Mouse (Mus musculus) forebrain, embryonic 13.5 days (tissue): ENCODE measurements around the gene Wnt5b. TPM values are rescaled to one million over a fixed set of nuclear protein-coding genes. Genes with fewer than 3 reads are reported as not detected.

Experiments
- ATAC-seq: fragments of 200-750 bp; cut with Nextera tagmentation; 2 replicates; pipeline ENCODE4 v1.8.0; 2017
- H3K27ac ChIP-seq: fragments of 300-500 bp; sonication (generic); 2 replicates; pipeline ENCODE4 v1.5.1; 2015; ENCODE audit warnings: inconsistent platforms, mild to moderate bottlenecking, moderate library complexity
- H3K27me3 ChIP-seq: fragments of 300-500 bp; sonication (generic); 2 replicates; pipeline ENCODE4 v1.6.1; 2015; ENCODE audit warnings: mild to moderate bottlenecking, inconsistent platforms
- H3K36me3 ChIP-seq: fragments of 300-500 bp; sonication (generic); 2 replicates; pipeline ENCODE4 v1.6.1; 2015; ENCODE audit warnings: mild to moderate bottlenecking, inconsistent platforms; ENCODE audit not compliant: poor library complexity, severe bottlenecking
- H3K4me1 ChIP-seq: fragments of 300-500 bp; sonication (generic); 2 replicates; pipeline ENCODE4 v1.6.1; 2015; ENCODE audit warnings: inconsistent platforms
- H3K4me2 ChIP-seq: fragments of 300-500 bp; sonication (generic); 2 replicates; pipeline ENCODE4 v1.6.1; 2015; ENCODE audit warnings: inconsistent platforms, mild to moderate bottlenecking, moderate library complexity
- H3K4me3 ChIP-seq: fragments of 300-500 bp; sonication (generic); 2 replicates; pipeline ENCODE4 v1.5.1; 2015; ENCODE audit warnings: mild to moderate bottlenecking, inconsistent platforms
- H3K9ac ChIP-seq: fragments of 300-500 bp; sonication (generic); 2 replicates; pipeline ENCODE4 v1.6.1; 2015; ENCODE audit warnings: mild to moderate bottlenecking, inconsistent platforms
- H3K9me3 ChIP-seq: fragments of 300-500 bp; sonication (generic); replicated peaks from 2 replicates; pipeline ENCODE4 v1.6.1; 2016; ENCODE audit warnings: inconsistent platforms
- WGBS: fragments of 180-500 bp; shearing (Covaris S2); methylation state at CpG from one replicate; pipeline ENCODE4 v1.1.7; 2015; 5-methylcytosine and 5-hydroxymethylcytosine counted together
- polyA plus RNA-seq: library from polyadenylated mRNA; unstranded; fragments of >200 nt; fragmentation: Nextera tagmentation; extraction: Ambion mirVana; gene quantifications from 2 replicates; pipeline ENCODE4 v1.2.1, GENCODE M21; 2015

Gene Wnt5b
- polyA plus RNA-seq, 1 experiment from 2014 or later: 4.5 TPM

DNA sequence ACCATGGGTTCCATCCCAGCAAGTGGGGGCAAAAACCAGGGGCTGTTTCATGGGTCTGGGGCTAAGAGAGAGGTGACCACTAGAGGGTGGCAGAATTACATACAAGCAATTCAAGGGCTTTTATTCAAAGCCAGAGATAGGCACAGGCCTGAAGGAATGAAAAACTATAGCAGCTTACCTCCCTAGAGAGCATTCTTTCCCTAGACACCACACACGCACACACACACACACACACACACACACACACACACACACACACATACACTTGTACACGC, 76.4 kb downstream of the Wnt5b start:
- WGBS: 76% methylated on average over 2 of the region's 2 CpGs
- H3K4me2 ChIP-seq: no peak overlapping the region
- H3K27me3 ChIP-seq: no peaks in the 10 kb centered on the region
- no peak overlapping the region for H3K27ac ChIP-seq
- no peak for ATAC-seq
- no peak overlapping the region for H3K9ac ChIP-seq
- no peak overlapping the region for H3K4me3 ChIP-seq
- H3K36me3 ChIP-seq: no peaks in the 10 kb centered on the region
- H3K9me3 ChIP-seq: no peaks in the 10 kb centered on the region
- H3K4me1 ChIP-seq: no peaks in the 10 kb centered on the region

DNA sequence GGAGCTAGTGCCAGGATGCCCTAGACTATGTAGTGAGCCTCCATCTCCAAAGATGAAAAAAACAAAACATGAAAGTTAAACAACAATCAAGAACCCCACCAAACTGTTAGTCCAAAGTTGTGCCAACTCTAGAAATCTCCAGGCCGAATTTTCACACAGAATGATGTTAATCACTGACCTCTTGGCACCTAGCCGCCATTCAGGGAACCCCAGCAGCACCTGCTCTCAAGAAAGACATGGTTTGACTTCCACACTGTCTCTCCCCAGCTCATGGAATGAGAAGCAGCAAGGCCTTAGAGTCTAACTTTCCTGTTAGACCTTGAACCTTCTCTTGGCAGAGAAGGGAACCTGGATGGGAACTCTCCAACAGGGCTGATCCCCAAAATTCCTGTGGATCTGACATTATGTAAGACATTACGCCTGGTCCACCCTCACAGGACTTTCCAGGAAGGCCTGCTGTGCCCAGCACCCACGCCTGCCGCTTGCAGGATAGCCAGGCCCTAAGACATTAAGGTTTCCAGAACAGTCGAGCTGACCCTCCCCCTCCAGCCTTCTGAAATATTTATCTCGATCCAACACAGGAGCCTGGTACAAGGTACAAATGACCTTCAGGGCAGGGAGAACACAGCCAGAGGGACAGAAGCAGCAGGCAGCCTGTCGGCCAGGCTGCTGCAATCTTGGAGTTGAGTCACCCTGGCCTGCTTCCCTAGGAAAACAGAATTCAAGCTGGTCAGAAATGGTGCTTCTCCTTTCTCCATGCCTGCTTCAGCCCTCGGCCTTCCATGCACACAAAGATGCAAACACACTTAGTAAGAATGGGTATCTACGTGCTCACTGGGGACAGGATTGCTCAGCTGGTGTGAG, 77.0 kb downstream of the Wnt5b start:
- H3K27me3 ChIP-seq: no peaks in the 10 kb centered on the region
- H3K4me1 ChIP-seq: no peaks in the 10 kb centered on the region
- no peaks in the 10 kb centered on the region for H3K9me3 ChIP-seq
- ATAC-seq: no peak
- no peak overlapping the region for H3K4me2 ChIP-seq
- H3K36me3 ChIP-seq: no peaks in the 10 kb centered on the region
- no peak overlapping the region for H3K4me3 ChIP-seq
- 83% methylated on average over 10 of the region's 10 CpGs for WGBS
- H3K9ac ChIP-seq: no peak overlapping the region
- no peak overlapping the region for H3K27ac ChIP-seq

DNA sequence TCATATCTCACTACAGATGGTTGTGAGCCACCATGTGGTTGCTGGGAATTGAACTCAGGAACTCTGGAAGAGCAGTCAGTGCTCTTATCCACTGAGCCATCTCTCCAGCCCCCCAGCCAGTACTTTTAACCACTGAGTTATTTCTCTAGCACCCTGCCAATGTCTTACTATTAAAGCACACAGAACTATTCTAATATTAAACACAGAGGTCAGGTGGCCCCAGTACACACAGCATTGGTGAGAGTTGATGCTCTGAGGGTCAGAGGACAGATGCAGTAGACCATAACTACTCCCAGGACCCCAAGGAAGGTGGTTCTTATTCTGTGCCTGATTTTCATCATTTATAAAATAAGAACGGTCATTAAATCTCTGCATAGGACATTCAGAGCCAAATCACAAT, 78.0 kb downstream of the Wnt5b start:
- Histone ChIP-seq H3K4me3 (no peak overlapping the region), H3K9ac (no peak overlapping the region), H3K27me3 (no peaks in the 10 kb centered on the region), H3K36me3 (no peaks in the 10 kb centered on the region), H3K9me3 (no peaks in the 10 kb centered on the region), H3K4me2 (no peak overlapping the region), H3K27ac (no peak overlapping the region), H3K4me1 (no peaks in the 10 kb centered on the region)
- 88% methylated on average over 1 of the region's 1 CpGs for WGBS
- ATAC-seq: no peak

DNA sequence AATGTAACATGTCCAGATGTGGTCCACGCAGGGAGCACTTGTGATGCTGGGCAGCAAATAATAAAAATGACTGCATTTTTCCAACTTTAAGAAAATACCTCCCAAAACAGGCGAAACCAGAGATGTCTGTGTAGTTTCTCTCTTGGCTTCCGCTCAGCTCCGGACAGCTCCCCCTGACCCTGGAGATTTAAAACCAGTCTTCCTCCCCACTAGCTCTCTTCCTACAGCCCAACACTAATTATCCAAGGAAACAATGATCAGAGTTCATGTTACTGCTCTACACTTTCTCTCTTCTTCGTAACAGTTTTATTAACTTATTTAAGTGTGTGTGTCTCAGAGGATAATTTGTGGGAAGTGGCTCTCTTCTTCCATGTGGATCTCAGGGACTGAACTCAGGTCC, 83.8 kb downstream of the Wnt5b start:
- Histone ChIP-seq H3K4me2 (no peak overlapping the region), H3K36me3 (no peaks in the 10 kb centered on the region), H3K4me3 (no peak overlapping the region), H3K27ac (no peak overlapping the region), H3K9ac (no peak overlapping the region), H3K4me1 (no peaks in the 10 kb centered on the region), H3K9me3 (no peaks in the 10 kb centered on the region), H3K27me3 (no peaks in the 10 kb centered on the region)
- WGBS: 89% methylated on average over 5 of the region's 5 CpGs
- ATAC-seq: no peak

- Histone ChIP-seq H3K36me3 (no peaks in the 10 kb centered on the region), H3K27ac (no peak overlapping the region), H3K9ac (no peak overlapping the region), H3K9me3 (no peaks in the 10 kb centered on the region), H3K4me3 (no peak overlapping the region), H3K4me2 (no peak overlapping the region), H3K27me3 (no peaks in the 10 kb centered on the region), H3K4me1 (no peaks in the 10 kb centered on the region)
- ATAC-seq: no peak
- 89% methylated on average over 4 of the region's 4 CpGs for WGBS
These were observed 85.1 kb downstream of the Wnt5b start for GRCm38 (mm10) chr6:119459041-119459440.

- H3K27me3 ChIP-seq: no peaks in the 10 kb centered on the region
- H3K4me3 ChIP-seq: no peak overlapping the region
- no peaks in the 10 kb centered on the region; the same call in 1 of the 2 replicates for H3K4me1 ChIP-seq
- H3K9ac ChIP-seq: no peak overlapping the region
- no peak for ATAC-seq
- no peak overlapping the region for H3K27ac ChIP-seq
- H3K36me3 ChIP-seq: no peaks in the 10 kb centered on the region
- no peaks in the 10 kb centered on the region for H3K9me3 ChIP-seq
- 69% methylated on average over 8 of the region's 8 CpGs for WGBS
- H3K4me2 ChIP-seq: no peak overlapping the region
These were observed 86.0 kb downstream of the Wnt5b start for GRCm38 (mm10) chr6:119458166-119458565.

- Histone ChIP-seq H3K4me3 (peak overlapping the region; percentile 37), H3K4me2 (peak overlapping the region; percentile 75), H3K27ac (peak overlapping the region; percentile 93), H3K36me3 (no peaks in the 10 kb centered on the region), H3K9me3 (no peaks in the 10 kb centered on the region), H3K9ac (peak overlapping the region; percentile 68), H3K4me1 (peaks cover 43% of the 10 kb centered on the region), H3K27me3 (no peaks in the 10 kb centered on the region)
- WGBS: under 1% methylated on average over 15 of the region's 15 CpGs
- ATAC-seq: peak; percentile 85
These were observed 92.1 kb downstream of the Wnt5b start for GRCm38 (mm10) chr6:119451981-119452499.

- H3K4me3 ChIP-seq: peak overlapping the region; percentile 37; the same call in 1 of the 2 replicates
- peak overlapping the region; percentile 93 for H3K27ac ChIP-seq
- WGBS: 46% methylated on average over 14 of the region's 14 CpGs
- H3K9ac ChIP-seq: peak overlapping the region; percentile 28; the same call in 1 of the 2 replicates
- no peaks in the 10 kb centered on the region for H3K9me3 ChIP-seq
- H3K4me2 ChIP-seq: peak overlapping the region; percentile 75
- no peaks in the 10 kb centered on the region for H3K36me3 ChIP-seq
- no peak for ATAC-seq
- H3K4me1 ChIP-seq: peaks cover 43% of the 10 kb centered on the region
- H3K27me3 ChIP-seq: no peaks in the 10 kb centered on the region
These were observed 92.9 kb downstream of the Wnt5b start for GRCm38 (mm10) chr6:119450965-119451943.

DNA sequence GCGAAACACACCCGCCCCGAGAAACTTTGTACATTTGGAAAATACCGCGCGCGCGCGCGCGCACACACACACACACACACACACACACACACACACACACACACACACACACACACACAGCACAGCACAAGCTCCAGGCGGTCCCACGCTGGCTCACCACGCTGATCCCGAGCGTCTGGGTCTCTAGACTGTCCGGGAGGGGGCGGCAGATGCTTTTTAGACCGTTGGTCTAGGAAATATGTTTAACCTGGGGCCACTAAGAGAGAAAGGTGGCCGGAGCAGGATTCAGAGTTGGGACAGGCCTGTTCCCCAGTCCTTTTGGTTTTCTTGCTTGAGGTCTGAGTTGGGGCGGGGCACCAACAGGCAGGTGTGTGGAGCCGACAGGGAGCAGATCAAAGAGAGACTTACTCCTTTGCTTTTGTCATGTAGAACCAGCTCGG, 95.1 kb downstream of the Wnt5b start:
- H3K4me1 ChIP-seq: peaks cover 43% of the 10 kb centered on the region
- H3K36me3 ChIP-seq: no peaks in the 10 kb centered on the region
- peak overlapping the region; percentile 29 for H3K4me3 ChIP-seq
- WGBS: 5% methylated on average over 20 of the region's 23 CpGs
- H3K27me3 ChIP-seq: no peaks in the 10 kb centered on the region
- peak overlapping the region; percentile 61 for H3K4me2 ChIP-seq
- no peak overlapping the region for H3K27ac ChIP-seq
- no peaks in the 10 kb centered on the region for H3K9me3 ChIP-seq
- no peak for ATAC-seq
- H3K9ac ChIP-seq: peak overlapping the region; percentile 56

DNA sequence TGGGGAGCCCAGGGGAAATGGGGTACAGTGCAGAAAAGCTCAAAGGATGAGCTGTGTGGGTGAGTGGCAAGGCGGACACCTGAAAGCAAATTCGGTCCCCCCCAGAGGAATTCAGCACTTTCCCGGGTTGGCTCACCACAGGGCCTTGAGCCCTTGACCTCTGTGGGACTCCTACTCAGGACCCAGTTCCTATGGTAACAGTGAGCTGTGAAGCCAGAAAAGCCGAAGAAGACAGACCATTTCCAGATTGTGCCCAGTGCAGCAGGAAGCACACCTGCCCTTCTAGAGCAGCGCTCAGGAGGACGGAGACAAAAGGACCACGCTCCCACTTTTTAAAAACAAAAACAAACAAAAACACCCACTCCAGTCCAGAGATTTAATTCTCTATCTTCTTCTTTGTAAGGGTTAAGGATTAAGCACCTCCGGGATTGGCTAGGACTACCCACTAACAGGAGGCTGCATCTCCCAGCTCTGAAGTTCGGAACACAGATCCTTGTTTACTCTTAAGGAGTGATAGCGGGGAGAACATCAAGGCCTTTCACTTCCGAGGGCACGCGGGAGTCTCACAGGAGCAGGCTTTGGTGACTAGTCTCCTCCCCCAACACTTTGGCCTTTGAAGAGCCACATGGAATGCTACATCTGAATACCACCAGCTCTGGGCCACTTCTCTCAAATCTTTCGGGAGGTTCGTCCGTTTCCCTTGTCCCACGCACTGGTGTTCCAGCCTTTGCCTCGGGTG, 95.7 kb downstream of the Wnt5b start:
- Histone ChIP-seq H3K4me3 (peak overlapping the region; percentile 29), H3K9me3 (no peaks in the 10 kb centered on the region), H3K27ac (no peak overlapping the region), H3K4me2 (peak overlapping the region; percentile 61), H3K27me3 (no peaks in the 10 kb centered on the region), H3K36me3 (no peaks in the 10 kb centered on the region), H3K9ac (peak overlapping the region; percentile 56), H3K4me1 (peaks cover 47% of the 10 kb centered on the region)
- 8% methylated on average over 18 of the region's 18 CpGs for WGBS
- no peak for ATAC-seq

DNA sequence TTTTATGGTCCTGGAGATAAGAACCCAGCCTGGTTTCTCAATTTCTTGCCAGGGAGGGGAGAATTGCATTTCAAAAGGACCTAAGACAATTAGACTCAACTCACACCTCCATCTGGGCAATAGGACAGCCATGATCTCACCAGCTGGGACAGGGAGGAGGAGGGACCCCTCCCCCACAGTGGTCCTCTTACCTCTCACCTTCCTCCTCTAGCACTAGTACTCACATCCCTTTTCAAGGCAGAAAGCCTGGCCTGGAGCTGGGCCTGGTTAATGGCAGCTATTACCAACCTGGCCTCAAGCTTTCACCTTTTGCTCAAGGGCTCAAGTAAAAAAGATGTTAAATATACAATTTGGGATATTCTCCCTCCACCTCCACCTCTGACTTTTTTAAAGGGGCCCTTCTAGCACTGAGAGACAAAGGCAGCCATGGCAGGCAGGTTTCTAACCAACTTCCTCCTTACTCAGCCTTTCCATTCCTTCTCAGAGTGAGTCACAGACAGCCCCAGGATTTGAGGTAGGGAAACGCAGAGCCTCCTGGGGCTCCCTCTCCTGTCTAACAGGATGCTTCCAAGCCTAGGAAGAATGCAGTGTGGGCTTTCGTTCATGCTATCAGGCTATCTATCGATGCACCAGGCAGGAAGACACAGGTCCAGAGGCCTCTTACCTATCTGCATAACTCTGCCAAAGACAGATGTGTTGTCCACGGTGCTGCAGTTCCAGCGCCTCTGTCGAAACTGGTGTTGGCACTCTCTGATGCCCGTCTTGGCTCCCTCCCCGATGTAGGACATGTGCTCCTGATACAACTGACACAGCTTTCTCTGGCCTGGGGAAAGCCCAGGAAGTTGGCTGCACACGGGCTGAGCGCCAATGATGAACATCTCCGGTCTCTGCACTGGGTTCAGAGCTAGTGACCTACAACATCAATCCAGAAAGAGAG, 98.2 kb downstream of the Wnt5b start:
- Histone ChIP-seq H3K9me3 (no peaks in the 10 kb centered on the region), H3K4me3 (no peak overlapping the region), H3K27ac (no peak overlapping the region), H3K27me3 (no peaks in the 10 kb centered on the region), H3K4me2 (no peak overlapping the region), H3K9ac (no peak overlapping the region), H3K4me1 (peaks cover 33% of the 10 kb centered on the region), H3K36me3 (no peaks in the 10 kb centered on the region)
- 78% methylated on average over 11 of the region's 11 CpGs for WGBS
- no peak for ATAC-seq
